Mouse (Mus musculus) cortical plate, adult 2 months (tissue): ENCODE results near the gene Ush1g.

ENCODE experiments used
- CTCF ChIP-seq: fragments of 200-500 bp; IDR thresholded peaks from 2 replicates; pipeline ENCODE4 v1.5.1; 2011; ENCODE audit warnings: mild to moderate bottlenecking, control low read depth, low read length; ENCODE audit not compliant: insufficient read depth; ENCODE audit errors: extremely low read depth
- POLR2A ChIP-seq: fragments of 200-500 bp; IDR thresholded peaks from 2 replicates; pipeline ENCODE4 v1.6.1; 2011; ENCODE audit warnings: mild to moderate bottlenecking, low read length, control low read depth; ENCODE audit not compliant: insufficient read depth; ENCODE audit errors: extremely low read depth

DNA sequence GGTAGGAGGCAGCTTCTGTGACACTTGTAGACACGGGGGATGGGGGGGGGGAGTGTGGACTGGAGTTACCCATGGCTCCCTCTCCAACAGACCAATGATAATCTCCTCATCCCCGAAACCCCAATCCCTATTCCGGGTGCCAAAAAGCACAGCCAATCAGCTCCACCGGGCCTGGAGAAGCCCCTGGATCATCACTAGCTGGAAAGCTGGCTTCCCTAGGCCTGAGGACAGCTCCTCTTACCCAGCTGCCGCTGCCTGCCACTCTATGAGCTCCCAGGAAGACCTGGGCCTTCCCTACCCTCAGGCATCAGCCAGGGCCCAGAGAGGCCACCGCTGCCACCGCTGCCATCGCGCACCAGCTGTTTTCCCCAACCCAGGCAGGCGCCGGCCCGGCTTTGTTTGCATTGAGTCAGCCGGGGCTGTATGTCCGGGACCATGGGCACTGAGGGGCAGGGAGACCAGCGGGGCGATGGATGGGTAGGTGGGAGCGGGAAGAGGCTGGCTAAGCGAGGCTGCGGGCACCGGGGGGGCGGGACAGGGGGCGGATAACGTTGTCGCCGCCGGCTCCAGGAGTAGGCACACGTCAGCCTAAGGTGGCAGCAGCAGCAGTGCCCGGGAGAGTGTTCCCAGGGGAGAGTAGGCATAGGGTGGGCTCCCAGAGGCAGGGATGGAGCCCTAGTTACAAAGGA is 45.0 kb upstream of the Ush1g start:
- TF ChIP-seq CTCF (no peak), POLR2A (peak; percentile 63; the same call in 1 of the 2 replicates)
